Mouse (Mus musculus): ENCODE measurements at regions not wholly inside any gene's neighbourhood (a gene's known extent, or its start where the extent isn't known, plus 50 kb on each side); places are given as distances from the start of the nearest gene placed in this dataset.

DNA sequence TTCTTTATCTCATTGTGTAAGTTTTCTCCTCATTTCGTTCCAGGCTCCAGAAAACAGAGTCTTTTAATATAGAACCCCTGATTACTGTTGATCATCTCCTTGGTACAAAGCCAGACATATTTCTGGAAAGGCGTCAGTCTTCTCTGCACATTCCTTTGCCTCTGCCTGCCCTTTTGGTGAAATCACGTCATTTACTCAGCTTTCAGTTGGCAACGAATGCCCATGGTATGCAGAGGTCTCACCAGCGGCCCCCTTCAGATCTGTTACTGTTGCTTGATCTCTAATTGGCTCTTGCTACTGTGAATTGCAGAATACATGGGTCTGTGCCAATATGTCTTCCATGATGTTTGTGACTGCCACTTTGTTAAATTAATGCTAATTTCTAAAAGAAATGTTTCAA lies 412.0 kb upstream of the Pitx2 start:
- peak; percentile 29 for DNase-seq

DNA sequence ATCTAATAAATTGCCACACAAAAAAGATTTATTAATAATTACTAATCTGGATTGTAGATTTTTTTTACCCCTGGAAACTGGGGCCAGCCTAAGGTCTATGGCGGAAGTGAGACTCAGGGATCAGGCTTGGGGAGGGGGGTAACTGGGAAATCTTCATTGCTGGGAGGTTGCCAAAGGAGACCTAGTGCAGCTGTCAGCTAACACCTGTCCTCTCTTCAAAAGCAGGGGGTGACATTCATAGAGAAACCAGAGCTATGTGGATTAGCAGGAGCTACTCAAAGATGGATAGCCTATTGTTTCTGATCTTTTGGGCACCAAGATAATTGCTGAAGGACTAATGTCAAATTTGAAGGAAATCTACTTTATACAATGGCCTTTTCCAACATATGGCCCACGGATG lies 403.7 kb upstream of the Pitx2 start:
- DNase-seq: no peak

DNA sequence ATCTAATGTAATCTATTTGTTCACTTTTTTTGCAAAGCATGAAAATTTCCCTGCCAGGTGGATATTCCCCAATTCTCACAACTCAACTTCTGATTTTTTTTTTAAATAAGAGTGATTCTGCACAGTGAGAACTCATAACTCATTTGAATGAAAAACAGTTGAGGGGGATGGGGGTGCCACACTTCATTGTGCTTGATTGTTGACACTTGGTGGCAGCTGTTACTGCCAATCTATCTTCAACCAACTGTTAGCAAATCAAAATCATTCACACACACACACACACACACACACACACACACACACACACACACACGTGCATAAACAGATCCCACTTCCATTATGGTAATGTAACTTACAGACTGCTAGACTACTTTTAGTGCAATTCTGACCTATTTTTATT lies 401.8 kb upstream of the Pitx2 start:
- no peak for DNase-seq

DNA sequence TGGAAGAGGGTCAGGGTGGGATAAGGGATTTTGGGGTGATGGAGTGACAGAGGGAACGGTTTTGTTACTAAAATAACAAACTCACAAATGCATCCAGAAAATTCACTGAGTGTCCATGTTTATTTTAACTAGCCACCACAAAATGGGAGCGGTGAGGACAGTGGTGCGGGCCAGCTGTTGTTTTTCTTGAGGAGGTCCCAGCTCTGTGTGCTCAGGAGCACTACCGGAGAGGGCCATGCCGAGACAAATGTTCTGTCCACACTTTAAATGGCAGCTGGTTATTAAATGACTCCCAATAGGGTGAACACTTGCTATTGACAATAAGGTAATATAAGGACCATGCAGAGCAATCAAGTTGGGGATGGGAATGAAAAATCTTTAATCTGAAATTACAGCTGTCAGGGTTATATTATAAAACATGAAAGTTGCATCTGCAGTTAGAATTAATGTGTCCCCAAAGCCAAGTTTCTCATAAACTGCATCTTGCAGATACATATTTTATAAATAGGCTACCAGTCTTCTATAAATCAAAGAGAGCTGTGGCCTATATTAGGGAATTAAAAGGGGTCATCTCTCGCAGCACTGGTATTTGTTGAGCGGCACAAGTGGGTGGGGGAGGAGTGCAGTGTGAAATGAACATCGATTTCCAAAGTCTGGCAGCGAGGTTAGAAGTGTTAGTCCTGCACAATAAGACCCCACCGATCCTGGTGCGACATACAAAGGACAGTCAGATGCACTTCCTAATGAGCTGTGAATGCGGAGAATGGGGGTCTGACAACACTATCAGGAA lies 370.1 kb upstream of the Pitx2 start:
- DNase-seq: no peak

DNA sequence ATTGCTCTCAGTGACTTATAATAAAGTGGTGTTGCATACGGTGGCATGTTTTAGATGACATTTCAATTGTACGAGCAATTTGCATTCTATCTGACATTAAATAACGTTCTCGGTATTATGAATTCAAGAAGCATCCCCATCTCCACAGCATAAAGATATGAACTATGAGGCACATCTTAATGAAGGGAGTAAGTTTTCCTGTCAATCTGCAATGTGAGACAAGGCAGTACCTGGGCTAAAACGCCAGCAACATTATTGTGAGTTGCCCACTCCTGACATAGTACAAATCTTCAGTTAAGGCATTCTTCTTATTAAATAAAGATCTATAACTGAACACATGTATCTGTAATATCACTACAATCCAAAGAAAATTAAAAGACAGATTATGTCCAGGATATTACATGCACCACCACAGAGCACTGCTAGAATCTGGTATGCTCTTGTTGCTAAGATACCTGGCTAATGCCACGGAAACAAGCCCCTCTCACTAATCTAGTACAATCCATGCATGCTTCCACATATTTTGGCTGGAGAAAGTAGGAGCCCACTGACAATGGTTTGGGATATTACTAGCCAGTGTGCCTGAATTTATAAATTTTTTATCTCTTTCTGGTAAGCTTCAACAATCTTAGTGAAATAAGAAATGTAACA lies 349.2 kb upstream of the Pitx2 start:
- no peak for DNase-seq

DNA sequence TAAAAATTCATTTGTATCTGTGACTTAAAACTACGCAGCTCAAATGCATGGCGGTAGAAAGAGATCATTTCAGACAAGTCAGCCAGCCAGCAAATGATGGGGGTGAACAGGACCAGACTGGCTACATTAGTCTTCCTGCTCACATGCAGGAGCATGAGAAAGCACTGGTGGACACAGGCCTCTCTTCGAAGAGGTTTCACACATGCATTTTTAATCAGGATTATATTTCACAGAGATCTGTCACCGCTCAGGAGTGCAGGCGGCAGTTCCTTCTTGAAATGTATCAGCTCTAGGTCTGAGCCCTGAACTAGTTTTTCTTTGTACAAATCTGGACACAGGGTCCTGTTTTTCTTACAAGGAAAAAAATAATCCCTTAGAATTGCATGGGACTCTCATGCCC lies 343.2 kb upstream of the Pitx2 start:
- DNase-seq: no peak

DNA sequence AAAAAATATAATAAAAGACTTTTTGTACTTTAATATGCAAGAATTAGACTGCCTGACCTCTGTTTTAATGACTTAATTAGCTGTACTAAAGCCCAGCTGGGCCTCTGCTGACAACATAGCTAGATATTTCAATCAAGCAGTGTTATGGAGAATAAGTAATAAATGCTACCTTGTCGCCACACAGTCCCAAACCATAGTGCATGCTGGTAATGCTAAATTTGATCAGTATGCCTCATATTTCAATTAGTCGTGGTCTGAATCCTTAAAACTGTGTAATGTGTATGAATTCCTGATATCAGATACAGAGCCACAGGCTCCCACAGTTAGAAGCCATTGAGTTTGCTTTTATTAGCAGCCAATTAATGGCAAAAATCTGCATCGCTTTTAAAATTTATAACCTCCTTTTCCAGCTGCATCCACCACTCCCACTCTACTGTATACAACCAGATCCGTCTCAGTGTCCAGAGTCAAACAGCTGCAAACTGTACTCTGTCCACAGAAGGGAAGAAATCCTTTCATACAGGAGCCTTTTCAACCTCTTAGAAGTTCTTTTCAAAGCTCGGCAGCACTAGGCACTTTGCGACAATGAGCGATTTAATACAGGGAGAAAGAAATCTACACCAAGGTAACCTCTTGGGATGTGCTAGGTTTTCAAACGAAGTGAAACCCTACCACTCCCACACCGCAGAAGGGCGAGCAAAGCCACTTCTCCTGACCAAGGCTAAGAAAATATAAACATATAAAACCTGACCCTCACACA lies 317.8 kb upstream of the Pitx2 start:
- no peak for DNase-seq

DNA sequence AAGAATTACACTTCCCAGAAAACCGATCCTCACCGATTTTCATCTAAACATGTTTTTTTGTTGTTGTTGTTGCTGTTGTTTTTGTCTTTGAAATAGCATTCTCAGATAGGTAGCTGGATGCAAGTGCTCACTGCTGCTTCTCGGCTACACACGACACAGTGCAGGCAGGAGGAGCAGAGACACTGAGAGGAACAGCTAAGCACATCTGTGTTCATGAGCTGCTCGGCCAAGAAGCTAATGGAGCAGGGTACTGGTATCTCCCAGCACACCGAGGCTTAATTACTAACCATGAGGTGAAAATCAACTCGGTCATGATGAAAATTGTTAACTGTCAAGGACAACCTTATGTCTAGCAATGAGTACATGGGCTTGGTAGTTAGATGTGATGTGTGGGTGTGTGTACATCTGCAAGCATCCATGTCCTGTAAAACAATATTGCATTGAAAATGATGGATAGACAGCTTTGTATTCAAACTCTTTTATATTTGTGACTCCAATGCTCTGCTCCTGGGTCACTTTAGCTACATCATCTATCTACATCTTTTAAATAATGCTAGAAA lies 316.0 kb upstream of the Pitx2 start:
- DNase-seq: no peak

DNA sequence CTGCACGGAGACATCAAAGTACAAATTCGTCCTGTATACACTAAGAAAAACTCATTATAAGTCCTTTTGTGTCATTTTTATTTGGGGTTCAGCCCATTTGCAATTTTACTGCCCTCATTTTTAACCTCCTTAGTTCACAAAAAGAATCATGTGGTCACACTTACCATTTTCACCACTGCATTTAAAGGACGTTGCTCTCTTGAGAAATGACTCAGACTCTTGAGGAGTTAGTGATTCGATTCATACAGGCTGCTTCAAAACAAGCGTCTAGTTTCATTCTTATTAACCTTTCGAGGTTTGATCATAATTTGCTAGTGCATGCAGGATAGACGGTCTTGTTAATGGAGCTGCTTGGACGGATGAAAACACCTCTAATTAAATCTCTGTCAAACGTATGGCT lies 313.0 kb upstream of the Pitx2 start:
- no peak for DNase-seq

DNA sequence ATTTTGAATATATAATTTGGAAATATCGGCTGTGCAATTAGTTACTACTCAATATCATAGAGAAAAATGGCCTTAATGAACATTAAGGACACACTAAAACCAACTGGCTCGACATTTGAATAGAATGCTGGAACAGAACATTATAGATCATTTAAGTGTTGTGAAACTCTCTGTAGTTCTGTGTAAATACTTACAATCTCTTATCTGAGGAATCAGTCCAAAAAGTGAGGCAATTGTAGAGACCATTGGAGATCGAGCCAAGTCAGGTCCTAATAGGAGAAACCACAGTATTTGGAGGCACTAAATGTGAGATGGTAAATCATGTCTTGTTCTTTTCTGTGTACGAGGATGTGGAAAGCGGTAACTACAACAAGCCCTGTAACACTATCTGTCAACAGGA lies 308.6 kb upstream of the Pitx2 start:
- DNase-seq: no peak

DNA sequence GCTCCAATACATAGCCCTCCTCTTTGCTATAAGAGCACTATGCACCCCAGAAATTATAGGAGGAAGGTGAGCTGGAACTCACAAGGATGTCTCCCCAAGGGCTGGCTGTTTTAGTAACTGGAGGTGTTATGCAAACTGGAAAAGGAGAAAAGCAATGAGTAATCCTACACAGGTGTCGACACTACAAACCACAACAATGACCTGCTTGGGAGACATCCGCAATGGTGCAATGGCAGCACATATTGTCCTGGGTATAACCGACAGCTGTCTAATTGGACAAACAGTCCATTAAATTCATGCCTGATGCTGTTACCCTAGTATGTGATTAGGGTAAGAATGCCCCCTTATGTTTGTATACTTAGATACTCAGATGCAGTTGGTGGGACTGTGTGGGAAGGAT lies 303.1 kb upstream of the Pitx2 start:
- DNase-seq: no peak

DNA sequence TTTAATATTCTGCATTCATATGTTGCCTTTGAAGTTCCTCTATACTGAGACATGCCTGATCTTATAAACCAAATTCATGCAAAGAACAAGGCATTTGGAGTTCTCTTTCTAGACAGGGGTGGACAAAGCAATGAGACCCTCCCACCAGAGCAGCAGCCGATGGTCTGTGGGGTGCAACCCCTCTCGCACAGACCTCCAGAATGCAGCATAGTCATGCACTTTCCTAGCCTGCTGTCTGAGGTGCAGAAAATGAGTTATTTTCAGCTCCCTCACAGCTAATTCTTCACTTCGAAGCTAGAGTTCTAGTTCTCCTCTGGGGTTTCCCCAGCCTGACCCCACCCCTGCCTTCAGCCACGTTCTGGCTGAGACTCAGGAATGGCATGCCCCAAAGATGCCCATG lies 288.6 kb upstream of the Pitx2 start:
- no peak for DNase-seq

DNA sequence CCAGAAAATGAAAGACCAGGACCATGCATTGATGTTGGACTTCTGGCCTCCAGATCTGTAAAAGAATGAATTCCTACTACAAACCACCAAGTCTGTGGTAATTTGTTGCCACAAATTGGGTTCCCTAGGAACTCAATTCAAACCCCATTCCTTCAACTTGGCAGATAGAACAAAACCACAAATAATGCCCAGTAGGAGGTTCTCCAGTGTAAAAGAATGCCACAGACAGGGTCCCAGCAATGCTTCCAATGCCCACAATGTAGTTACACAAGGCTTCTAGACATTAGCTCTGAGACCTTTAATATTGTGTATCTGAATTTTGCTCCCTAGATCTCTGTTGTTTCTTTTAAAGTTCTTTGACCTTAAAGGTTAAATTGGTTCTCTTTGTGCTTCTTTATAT lies 278.2 kb upstream of the Pitx2 start:
- no peak for DNase-seq

DNA sequence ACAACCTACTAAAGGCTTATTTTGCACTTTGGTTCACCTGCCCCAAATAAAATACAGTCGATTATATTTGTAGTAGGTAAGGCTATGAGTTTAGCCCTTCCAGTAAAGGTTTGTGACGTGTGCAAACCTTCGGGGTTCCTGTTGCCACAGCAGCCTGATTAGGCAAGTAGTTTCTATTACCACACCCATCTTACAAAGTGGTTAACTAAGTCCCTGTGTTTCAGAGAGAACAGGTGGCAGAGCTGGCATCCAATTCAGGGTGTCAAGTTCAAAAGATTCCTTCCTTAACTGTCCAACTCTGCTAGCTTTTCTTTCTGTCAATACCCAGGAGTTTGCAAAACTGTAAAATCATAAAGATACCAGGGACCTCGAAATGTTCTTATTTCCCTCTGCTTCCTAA lies 277.5 kb upstream of the Pitx2 start:
- no peak for DNase-seq

DNA sequence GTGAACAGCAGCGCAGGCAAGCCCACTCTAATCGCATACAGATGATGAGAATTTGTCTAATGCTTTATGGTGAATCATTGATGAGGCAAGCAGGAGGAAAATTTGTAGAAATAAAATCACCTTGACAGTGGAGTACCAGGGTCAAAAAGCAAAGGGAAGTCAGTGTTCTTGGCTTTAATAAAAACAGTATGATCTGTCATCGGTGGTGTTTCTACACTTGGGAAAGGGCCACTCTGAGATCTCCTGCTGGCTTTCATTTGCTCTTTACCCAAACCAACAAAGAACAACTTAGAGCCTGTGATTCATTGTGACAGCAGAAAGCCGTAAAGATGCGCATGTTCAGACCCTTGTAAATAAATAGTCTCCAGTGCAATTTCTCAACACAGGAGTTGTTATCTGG lies 261.1 kb upstream of the Pitx2 start:
- DNase-seq: no peak

DNA sequence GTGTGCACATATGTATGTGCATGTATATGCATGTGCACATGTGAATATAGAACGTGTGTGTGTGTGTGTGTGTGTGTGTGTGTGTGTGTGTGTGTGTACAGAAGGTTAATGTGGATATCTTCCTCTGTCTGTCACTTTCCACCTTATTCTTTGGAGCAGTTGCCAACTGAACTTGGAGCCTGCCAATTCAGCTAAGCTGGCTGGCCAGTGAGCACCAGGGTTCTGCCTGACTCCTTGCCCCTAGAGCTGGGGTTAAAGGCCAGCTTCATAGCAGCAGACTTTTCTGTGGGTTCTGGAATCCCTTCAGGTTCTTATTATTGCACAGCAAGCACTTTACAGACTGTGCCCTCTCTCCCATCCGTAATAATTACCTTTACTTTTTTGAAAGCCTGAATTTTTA lies 258.5 kb upstream of the Pitx2 start:
- no peak for DNase-seq

DNA sequence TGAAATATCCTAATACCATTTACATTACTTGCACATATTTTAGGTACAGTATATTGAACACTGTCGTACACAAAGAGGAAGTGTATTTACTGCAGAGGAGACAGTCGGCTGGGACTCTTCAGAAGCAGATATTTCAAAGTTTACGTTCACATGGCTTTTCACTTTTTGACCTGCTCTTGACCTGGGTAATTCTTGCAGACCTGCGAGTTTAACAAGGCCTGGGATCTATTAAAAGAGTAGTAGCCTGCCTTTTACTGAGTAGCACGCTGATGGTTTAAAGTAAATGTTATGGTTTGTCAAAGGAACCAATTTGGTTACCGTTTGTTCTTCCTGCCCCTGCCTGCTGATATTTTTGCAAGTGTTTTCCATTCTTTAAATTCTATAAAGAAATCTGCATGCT lies 255.0 kb upstream of the Pitx2 start:
- no peak for DNase-seq

DNA sequence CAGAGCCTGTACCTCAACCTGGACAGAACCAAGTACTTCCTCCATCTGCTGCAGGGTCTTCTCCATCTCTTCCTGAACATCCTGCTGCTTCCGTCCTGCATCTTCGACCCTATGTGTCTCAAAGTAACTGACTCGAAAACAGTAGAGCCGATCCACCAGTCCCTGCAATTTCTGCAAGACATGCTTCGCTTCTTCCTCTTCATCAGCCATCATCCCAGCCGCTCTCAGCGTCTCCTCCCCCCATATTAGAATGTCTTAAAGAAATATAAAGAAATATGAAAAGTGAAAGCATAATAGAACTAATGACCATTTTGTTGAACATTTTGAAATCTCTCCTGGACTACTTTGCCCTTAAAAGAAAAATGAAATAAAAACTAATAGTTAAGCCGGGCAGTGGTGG lies 244.8 kb upstream of the Pitx2 start:
- no peak for DNase-seq

DNA sequence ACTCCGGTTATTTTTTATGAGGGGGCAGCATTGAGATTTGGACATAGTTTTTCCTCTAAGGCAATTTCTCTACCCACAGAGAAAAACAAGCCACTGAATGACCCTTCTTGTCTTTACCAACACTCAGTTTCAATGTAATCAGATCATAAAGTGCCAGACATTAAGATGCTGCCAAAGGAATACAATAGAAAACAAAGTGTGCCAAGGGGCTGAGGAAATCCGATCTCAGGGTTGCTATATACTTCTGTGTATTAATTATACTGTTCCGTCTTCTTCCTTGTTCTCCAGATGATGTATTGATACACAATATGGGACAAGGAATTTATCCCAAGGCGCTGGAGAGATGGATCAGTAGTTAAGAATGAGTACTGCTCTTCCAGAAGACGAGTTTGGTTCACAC lies 222.9 kb upstream of the Pitx2 start:
- DNase-seq: no peak

DNA sequence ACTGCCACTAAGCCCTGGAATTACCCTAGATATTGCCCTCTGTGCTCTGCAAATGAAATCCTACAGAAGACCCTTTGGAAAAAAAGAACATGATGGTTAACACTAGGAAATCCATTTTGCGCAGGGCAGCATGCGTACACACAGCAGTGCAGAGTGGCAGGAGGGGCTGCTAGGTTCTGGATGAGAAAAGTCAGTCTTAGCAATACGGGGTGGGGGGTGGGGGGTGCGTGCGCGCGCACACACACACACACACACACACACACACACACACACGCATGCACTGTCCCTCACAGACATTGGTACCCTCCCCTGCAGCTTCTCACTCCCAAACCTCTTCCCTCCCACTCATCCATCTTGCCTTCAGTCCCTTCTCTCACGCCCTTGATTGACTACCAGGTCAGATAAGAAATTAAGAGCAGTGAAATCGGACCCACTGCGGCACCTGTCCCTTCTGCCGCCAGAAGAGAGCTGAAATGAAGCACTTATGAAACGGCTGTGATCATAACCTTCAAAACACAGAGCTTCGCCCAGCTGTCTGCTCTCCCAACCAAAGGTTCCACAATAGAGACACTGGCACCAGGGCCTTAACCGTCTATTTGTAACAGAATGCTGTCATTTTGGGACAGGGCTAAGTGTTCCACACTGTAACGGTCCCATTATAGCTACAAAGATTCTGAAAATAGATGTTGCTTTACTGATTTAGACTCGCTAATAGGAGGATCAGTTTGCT lies 209.3 kb upstream of the Pitx2 start:
- DNase-seq: no peak

DNA sequence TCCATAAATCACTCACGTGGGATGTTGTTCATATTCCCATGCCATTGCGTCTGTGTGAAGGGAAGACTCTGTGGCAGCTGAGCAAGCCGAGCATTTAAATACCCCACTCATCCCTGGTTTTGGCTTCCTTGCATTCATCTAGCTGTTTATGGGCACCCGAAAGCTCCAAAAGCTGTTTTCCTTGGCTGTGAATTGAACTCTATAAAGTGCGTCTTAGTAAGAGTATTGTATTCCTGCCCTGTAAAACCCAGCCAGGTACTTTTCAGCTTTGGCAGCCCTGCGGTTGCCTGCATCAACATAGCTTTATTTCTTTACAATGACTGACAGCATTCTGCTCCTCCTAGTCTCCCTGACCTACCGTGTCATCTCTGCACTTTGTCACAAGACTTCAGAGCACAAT lies 196.8 kb upstream of the Pitx2 start:
- DNase-seq: no peak

DNA sequence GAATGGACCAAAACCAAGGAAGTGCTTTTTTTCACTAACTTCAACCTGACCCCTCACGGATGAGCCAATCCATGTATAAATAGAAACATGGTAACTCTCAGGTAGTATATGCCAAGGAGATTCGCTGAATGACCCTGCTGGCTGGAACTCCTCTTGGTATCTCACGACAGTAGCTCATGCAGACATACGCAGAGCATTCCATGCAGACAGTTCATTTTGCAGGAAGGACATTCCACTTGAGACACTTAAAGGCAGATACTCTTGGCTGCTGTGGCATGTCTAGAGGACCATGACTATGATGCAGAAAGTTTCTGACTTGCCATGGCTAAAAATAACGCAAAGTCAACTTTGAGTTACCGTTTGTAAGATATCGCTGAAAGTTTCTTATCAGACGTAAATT lies 195.6 kb upstream of the Pitx2 start:
- no peak for DNase-seq

DNA sequence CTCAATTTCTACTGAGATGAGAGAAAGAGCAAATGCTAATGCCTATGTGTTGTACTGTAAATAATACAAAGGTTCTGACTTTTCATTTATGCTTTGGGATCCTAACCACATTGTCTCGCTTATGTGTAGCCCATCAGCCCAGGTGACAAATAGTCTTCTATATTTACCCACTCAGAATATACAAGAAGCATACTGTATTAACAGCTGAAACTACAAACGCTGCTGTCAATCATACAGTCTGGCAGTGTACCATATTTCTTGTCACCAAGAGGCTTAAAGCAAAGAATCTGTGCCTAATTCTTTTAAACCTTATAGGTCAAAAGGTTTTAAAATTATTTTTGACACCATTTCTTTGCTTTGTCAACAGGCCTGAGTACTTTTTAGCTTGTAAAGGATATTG lies 160.8 kb upstream of the Pitx2 start:
- no peak for DNase-seq

All from lung, postnatal 10 days (tissue).